Mouse (Mus musculus) forebrain, embryonic 14.5 days (tissue): ENCODE measurements around the gene Cluap1. TPM values are rescaled to one million over a fixed set of nuclear protein-coding genes. Genes with fewer than 3 reads are reported as not detected.
"Not testable (repeated sequence)": the region's sequence is repeated elsewhere in the genome, so short reads cannot be mapped to it uniquely, and the experiment has no call there.

Source experiments
- ATAC-seq: fragments of 200-750 bp; cut with Nextera tagmentation; 2 replicates; pipeline ENCODE4 v1.8.0; 2017; ENCODE audit warnings: mild to moderate bottlenecking, moderate library complexity
- DNase-seq: peaks from one replicate; pipeline ENCODE4 v3.0.0-alpha.2; 2015; ENCODE audit warnings: low spot score
- H3K27ac ChIP-seq: fragments of 300-500 bp; sonication (generic); 2 replicates; pipeline ENCODE4 v1.5.1; 2014; ENCODE audit warnings: low read depth, mild to moderate bottlenecking, control low read depth, low read length, moderate library complexity
- H3K27me3 ChIP-seq: fragments of 300-500 bp; sonication (generic); replicated peaks from 2 replicates; pipeline ENCODE4 v1.6.1; 2014; ENCODE audit warnings: low read length, control low read depth, mixed read lengths; ENCODE audit not compliant: control insufficient read depth, insufficient read depth
- H3K36me3 ChIP-seq: fragments of 300-500 bp; sonication (generic); 2 replicates; pipeline ENCODE4 v1.6.1; 2014; ENCODE audit warnings: low read length, control low read depth; ENCODE audit not compliant: control insufficient read depth, insufficient read depth
- H3K4me1 ChIP-seq: fragments of 300-500 bp; sonication (generic); 2 replicates; pipeline ENCODE4 v1.6.1; 2014; ENCODE audit warnings: antibody characterized with exemption, low read length, control low read depth; ENCODE audit not compliant: control insufficient read depth, insufficient read depth
- H3K4me2 ChIP-seq: fragments of 300-500 bp; sonication (generic); 2 replicates; pipeline ENCODE4 v1.6.1; 2014; ENCODE audit warnings: mild to moderate bottlenecking, control low read depth, low read length
- H3K4me3 ChIP-seq: fragments of 300-500 bp; sonication (generic); 2 replicates; pipeline ENCODE4 v1.5.1; 2014; ENCODE audit warnings: low read depth, low read length, control low read depth
- H3K9ac ChIP-seq: fragments of 300-500 bp; sonication (generic); 2 replicates; pipeline ENCODE4 v1.6.1; 2014; ENCODE audit warnings: mild to moderate bottlenecking, low read length, control low read depth, moderate library complexity
- H3K9me3 ChIP-seq: fragments of 300-500 bp; sonication (generic); replicated peaks from 2 replicates; pipeline ENCODE4 v1.6.1; 2016; ENCODE audit warnings: low read length, control low read depth, mixed read lengths; ENCODE audit not compliant: control insufficient read depth
- WGBS: fragments of 180-500 bp; shearing (Covaris S2); extraction: QIAGEN DNeasy Blood & Tissue Kit; methylation state at CpG from one replicate; pipeline ENCODE4 v1.1.7; 2014; 5-methylcytosine and 5-hydroxymethylcytosine counted together
- polyA plus RNA-seq: library from polyadenylated mRNA; unstranded; fragments of >200 nt; fragmentation: Nextera tagmentation; extraction: Ambion mirVana; gene quantifications from 2 replicates; pipeline ENCODE4 v1.2.1, GENCODE M21; 2014

The Cluap1 gene
- polyA plus RNA-seq, 1 experiment from 2014 or later: 35.1 TPM

DNA sequence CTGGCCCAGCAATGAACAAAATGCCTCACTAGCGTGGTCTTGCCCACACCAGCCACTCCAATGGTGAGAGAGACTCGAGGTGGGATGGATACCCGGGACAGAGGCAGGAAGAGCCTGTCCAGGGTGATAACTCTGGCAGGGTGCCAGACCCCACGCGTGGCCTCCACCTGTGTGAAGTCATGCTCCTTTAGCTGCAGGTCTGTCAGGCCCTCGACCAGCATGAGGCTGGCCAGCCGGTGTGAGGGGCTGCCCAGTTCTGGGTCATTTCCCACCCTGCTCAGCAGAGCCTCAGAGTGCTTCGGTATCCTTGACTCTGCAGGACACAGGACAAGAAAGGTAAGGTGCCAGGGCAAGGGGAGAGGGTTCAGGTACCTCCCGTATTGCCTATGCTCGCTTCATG is 56.4 kb downstream of the Cluap1 start:
- no peaks in the 10 kb centered on the region for H3K4me1 ChIP-seq
- no peak overlapping the region for H3K27ac ChIP-seq
- H3K9me3 ChIP-seq: no peaks in the 10 kb centered on the region
- WGBS: 85% methylated on average over 10 of the region's 10 CpGs
- no peaks in the 10 kb centered on the region for H3K36me3 ChIP-seq
- H3K4me3 ChIP-seq: no peak overlapping the region
- no peaks in the 10 kb centered on the region for H3K27me3 ChIP-seq
- DNase-seq (no peak), ATAC-seq (no peak)
- H3K4me2 ChIP-seq: no peak overlapping the region
- H3K9ac ChIP-seq: no peak overlapping the region

DNA sequence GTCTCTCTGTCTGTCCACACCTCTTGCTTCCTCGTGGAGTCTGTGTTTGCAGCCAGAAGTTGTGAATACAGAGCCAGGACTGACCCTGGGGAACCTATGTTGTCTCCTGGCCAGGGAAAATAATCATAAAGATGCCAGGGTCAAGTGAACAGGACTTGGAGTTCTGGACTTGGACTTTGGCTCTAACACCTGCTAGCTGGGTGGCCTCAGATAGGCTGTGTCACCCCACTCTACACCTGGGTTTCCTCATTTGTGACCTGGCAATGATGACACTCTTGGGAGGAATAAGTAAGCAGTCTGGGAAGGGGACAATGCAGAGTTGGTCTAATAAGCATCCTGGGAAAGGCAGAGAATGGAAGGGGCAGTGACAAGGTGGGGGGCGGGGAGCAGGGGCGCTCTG is 56.9 kb downstream of the Cluap1 start:
- DNase-seq (no peak), ATAC-seq (no peak)
- whole genome bisulfite sequencing: 68% methylated on average over 3 of the region's 3 CpGs

DNA sequence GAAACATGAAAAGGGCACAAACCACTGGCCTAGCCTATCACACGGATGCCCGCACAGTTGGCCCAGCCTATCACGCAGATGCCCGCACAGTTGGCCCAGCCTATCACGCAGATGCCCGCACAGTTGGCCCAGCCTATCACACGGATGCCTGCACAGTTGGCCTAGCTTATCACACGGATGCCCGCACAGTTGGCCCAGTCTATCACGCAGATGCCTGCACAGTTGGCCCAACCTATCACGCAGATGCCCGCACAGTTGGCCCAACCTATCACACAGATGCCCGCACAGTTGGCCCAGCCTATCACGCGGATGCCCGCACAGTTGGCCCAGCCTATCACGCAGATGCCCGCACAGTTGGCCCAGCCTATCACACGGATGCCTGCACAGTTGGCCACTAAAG is 65.9 kb downstream of the Cluap1 start:
- H3K4me1 ChIP-seq, H3K27me3 ChIP-seq, ATAC-seq, H3K4me2 ChIP-seq, H3K9ac ChIP-seq, H3K9me3 ChIP-seq, H3K4me3 ChIP-seq, DNase-seq, H3K27ac ChIP-seq: not testable (repeated sequence)
- H3K36me3 ChIP-seq: peaks cover 22% of the 10 kb centered on the region
- WGBS: 92% methylated on average over 19 of the region's 19 CpGs

More for the DNA sequence above, 56.9 kb downstream of the Cluap1 start:
- no peak overlapping the region for H3K27ac ChIP-seq
- no peak overlapping the region for H3K4me2 ChIP-seq
- no peaks in the 10 kb centered on the region for H3K36me3 ChIP-seq
- no peak overlapping the region for H3K9ac ChIP-seq
- no peak overlapping the region for H3K4me3 ChIP-seq
- H3K9me3 ChIP-seq: no peaks in the 10 kb centered on the region
- H3K4me1 ChIP-seq: no peaks in the 10 kb centered on the region
- H3K27me3 ChIP-seq: no peaks in the 10 kb centered on the region

DNA sequence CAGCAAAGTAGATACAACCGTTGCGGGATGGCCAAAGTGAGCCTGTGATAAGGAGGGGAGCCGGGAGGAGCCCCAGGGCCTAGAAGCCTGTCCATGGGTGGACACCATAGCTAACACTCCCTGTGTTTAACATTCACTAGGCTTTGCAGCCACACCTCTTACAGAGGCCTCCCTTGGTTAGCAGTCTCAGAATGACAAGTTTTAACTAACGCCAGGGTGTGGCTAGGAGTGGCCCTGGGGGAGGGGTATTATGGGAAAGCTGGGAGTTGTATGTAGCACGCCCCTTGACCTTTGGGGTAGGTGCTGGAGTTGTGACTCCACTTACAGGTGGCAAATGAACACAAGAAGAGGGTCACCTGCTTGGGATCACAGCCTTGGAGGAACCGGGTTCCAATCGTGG is 67.1 kb downstream of the Cluap1 start:
- Histone ChIP-seq H3K4me1 (no peaks in the 10 kb centered on the region), H3K4me3 (no peak overlapping the region), H3K27ac (no peak overlapping the region), H3K36me3 (peaks cover 34% of the 10 kb centered on the region), H3K4me2 (no peak overlapping the region), H3K9me3 (no peaks in the 10 kb centered on the region), H3K9ac (no peak overlapping the region), H3K27me3 (no peaks in the 10 kb centered on the region)
- DNase-seq (no peak), ATAC-seq (no peak)
- WGBS: 93% methylated on average over 7 of the region's 7 CpGs

DNA sequence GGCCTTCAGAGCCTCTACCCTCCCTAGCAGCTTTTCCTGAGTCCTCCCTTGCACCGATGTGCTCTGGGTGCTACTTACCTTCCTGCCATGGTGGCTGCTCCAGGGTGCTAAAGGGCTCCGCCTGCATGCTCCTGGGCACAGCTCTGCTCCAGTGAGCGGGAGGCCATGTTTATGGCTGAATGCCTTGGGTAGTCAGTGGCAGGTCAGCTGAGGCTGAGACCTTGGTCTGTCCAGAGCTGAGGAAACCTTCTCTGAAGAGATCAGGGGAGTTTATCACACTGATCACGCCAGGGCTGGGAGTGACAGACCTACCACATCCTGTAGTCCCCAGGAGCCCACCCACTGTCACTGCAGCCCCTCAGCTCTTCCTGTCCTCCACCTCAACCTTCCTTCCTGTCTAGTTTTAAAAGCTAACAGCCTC is 67.7 kb downstream of the Cluap1 start, which contains the start of gene Nlrc3:
Gene Nlrc3, minus strand, starts transcription at position 382 of the 421 bp plus-strand sequence.
- 73% methylated on average over 4 of the region's 4 CpGs for WGBS
- H3K36me3 ChIP-seq: peaks cover 40% of the 10 kb centered on the region
- no peaks in the 10 kb centered on the region for H3K4me1 ChIP-seq
- H3K4me3 ChIP-seq: no peak within 1 kb of the TSS
- ATAC-seq: 0 out of 2 replicates have a peak, but pooled peaks have one; percentile 7
- no peak within 1 kb of the TSS for H3K27ac ChIP-seq
- no peaks in the 10 kb centered on the region for H3K27me3 ChIP-seq
- no peak within 1 kb of the TSS for H3K9ac ChIP-seq
- no peak for DNase-seq
- no peaks in the 10 kb centered on the region for H3K9me3 ChIP-seq
- H3K4me2 ChIP-seq: no peak within 1 kb of the TSS

DNA sequence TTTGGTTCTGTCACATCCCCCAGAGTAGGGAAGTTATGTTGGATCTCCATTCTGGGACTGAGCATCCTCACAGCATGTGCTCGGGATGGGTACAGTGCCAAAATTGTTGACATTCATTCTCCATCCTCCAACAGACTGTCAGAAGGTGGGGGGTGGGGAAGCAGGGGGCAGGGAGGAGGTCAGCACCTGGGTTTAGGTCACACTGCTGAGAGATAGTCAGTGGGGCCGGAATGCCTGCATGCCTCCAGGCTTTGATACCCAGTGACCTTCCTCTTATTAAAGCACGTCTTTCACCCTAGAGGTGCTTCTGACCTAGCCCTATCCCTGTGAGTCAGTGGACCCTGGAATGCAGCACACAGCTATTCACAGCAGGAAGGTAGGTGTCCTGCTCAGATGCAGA is 68.1 kb downstream of the Cluap1 start:
- peaks cover 44% of the 10 kb centered on the region for H3K36me3 ChIP-seq
- ATAC-seq (0 out of 2 replicates have a peak, but pooled peaks have one; percentile 18), DNase-seq (no peak)
- H3K4me1 ChIP-seq: no peaks in the 10 kb centered on the region
- WGBS: 65% methylated on average over 3 of the region's 3 CpGs
- no peak overlapping the region for H3K9ac ChIP-seq
- no peak overlapping the region for H3K27ac ChIP-seq
- no peak overlapping the region for H3K4me2 ChIP-seq
- no peak overlapping the region for H3K4me3 ChIP-seq
- H3K9me3 ChIP-seq: no peaks in the 10 kb centered on the region
- H3K27me3 ChIP-seq: no peaks in the 10 kb centered on the region

DNA sequence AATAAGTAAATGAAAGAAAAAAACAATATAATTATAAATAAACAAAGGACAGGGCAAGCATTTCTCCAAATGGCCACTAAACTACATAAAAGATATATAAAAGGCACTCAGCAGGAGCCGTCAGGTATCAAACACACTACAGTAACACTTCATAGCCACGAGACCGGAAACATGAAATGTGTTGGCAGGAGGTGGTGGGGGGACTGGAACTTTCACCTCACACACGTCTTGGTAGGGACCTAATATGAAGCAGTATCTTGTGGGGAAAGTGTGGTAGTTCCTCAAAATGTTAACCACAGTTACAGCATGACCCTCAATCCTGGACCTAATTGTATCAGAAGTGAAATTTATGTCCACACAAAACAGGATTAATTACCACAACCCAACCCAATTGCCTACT is 73.6 kb downstream of the Cluap1 start:
- ATAC-seq: no peak
- Histone ChIP-seq H3K27me3 (no peaks in the 10 kb centered on the region), H3K27ac (no peak overlapping the region), H3K9me3 (no peaks in the 10 kb centered on the region), H3K4me1 (no peaks in the 10 kb centered on the region), H3K9ac (no peak overlapping the region), H3K36me3 (peaks cover 99% of the 10 kb centered on the region), H3K4me2 (no peak overlapping the region), H3K4me3 (no peak overlapping the region)
- DNase-seq: no peak
- 90% methylated on average over 4 of the region's 4 CpGs for WGBS

DNA sequence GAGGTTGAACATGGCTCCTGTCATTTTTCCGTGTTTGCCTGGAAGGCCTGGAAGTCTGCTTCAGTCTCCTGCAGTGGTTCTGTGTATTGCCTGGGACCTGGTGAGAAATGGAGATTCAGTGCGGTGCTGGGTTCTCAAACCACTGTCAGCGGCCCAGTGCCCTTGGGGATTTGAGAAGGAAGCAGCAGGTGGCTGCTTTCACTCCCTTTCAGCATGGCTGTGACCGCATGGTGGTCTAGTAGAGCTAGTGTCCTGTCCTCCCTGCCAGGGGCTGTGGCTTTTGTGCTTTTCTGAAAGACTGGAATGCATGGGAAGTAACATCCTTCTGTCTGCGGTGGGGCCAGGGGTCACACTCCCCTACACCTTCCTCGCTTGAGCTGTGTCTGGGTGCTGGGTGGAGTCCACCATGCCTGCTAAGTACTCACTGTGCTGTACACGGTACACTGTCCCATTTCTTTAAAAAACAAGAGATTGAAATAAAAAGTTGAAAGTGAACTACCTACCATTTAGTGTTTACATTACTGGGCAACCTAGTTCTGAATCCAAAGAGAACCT is 74.6 kb downstream of the Cluap1 start:
- DNase-seq: no peak
- H3K9ac ChIP-seq: no peak overlapping the region

DNA sequence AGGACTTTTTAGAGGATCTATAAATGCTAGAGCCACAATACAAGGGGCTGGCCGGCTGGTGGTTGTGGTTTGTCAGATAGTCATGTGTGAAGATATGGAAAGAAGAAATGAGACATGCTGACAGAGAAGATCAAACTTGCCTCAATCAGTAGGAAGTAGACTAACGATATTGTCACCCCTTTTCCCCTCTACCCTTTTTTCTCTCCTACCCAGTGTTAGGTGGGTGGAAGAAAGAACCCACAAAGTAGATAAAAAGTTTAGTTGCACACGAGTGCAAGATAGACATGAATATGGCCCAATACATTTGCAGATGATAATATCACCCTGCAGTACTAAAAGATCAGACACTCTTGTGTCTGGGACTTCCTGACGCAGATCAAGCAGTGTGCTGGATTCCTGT is 79.8 kb downstream of the Cluap1 start:
- no peaks in the 10 kb centered on the region for H3K9me3 ChIP-seq
- ATAC-seq (no peak), DNase-seq (no peak)
- H3K36me3 ChIP-seq: peaks cover 97% of the 10 kb centered on the region
- no peak overlapping the region for H3K4me3 ChIP-seq
- H3K4me2 ChIP-seq: no peak overlapping the region
- H3K9ac ChIP-seq: no peak overlapping the region
- H3K27me3 ChIP-seq: no peaks in the 10 kb centered on the region
- H3K27ac ChIP-seq: no peak overlapping the region
- H3K4me1 ChIP-seq: no peaks in the 10 kb centered on the region
- 93% methylated on average over 4 of the region's 4 CpGs for WGBS

More for the DNA sequence above, 74.6 kb downstream of the Cluap1 start:
- Histone ChIP-seq H3K27me3 (no peaks in the 10 kb centered on the region), H3K9me3 (no peaks in the 10 kb centered on the region), H3K4me1 (no peaks in the 10 kb centered on the region), H3K27ac (no peak overlapping the region), H3K4me2 (no peak overlapping the region), H3K36me3 (peaks cover 100% of the 10 kb centered on the region), H3K4me3 (no peak overlapping the region)
- no peak for ATAC-seq
- WGBS: 49% methylated on average over 7 of the region's 7 CpGs
